Mouse (Mus musculus) spleen, adult 12 weeks (tissue): ENCODE measurements at regions not wholly inside any gene's neighbourhood (a gene's known extent, or its start where the extent isn't known, plus 50 kb on each side); places are given as distances from the start of the nearest gene placed in this dataset.

Experiments
- DNase-seq: peaks from one replicate; pipeline ENCODE4 v3.0.0; 2022; ENCODE audit warnings: low spot score

- DNase-seq: no peak
Observed at GRCm38 (mm10) chr15:62157200-62158033, 1234.6 kb upstream of the A1bg start.

GRCm38 (mm10) chr15:62153222-62153621, 1230.4 kb upstream of the A1bg start:
- DNase-seq: no peak

- DNase-seq: no peak
Observed at GRCm38 (mm10) chr15:62152133-62152532, 1229.3 kb upstream of the A1bg start.

- no peak for DNase-seq
Observed at GRCm38 (mm10) chr15:62151690-62152089, 1228.9 kb upstream of the A1bg start.

GRCm38 (mm10) chr15:62150296-62150695, 1227.5 kb upstream of the A1bg start:
- no peak for DNase-seq

GRCm38 (mm10) chr15:62148680-62149237, 1225.9 kb upstream of the A1bg start:
- no peak for DNase-seq

- DNase-seq: no peak
Observed at GRCm38 (mm10) chr15:62147343-62147953, 1224.6 kb upstream of the A1bg start.

- no peak for DNase-seq
Observed at GRCm38 (mm10) chr15:62145643-62146285, 1223.0 kb upstream of the A1bg start.

GRCm38 (mm10) chr15:62144776-62145564, 1222.2 kb upstream of the A1bg start:
- DNase-seq: no peak

GRCm38 (mm10) chr15:62139859-62140258, 1217.0 kb upstream of the A1bg start:
- DNase-seq: no peak

GRCm38 (mm10) chr15:62139192-62139591, 1216.4 kb upstream of the A1bg start:
- DNase-seq: no peak

GRCm38 (mm10) chr15:62138701-62139100, 1215.9 kb upstream of the A1bg start:
- DNase-seq: no peak

- DNase-seq: no peak
Observed at GRCm38 (mm10) chr15:62136932-62137594, 1214.3 kb upstream of the A1bg start.

GRCm38 (mm10) chr15:62134835-62135234, 1212.0 kb upstream of the A1bg start:
- no peak for DNase-seq

GRCm38 (mm10) chr15:62134308-62134707, 1211.5 kb upstream of the A1bg start:
- DNase-seq: no peak

GRCm38 (mm10) chr15:62132895-62133294, 1210.1 kb upstream of the A1bg start:
- DNase-seq: no peak

GRCm38 (mm10) chr15:62131686-62132085, 1208.9 kb upstream of the A1bg start:
- DNase-seq: no peak

- no peak for DNase-seq
Observed at GRCm38 (mm10) chr15:62130530-62130929, 1207.7 kb upstream of the A1bg start.

- DNase-seq: no peak
Observed at GRCm38 (mm10) chr15:62128546-62129212, 1205.9 kb upstream of the A1bg start.

GRCm38 (mm10) chr15:62127602-62128158, 1204.9 kb upstream of the A1bg start:
- DNase-seq: no peak
